Mouse (Mus musculus) layer of hippocampus, adult 9-11 months (tissue): ENCODE measurements around the gene Ube2j2.

Experiments used
- DNase-seq: peaks from one replicate; pipeline ENCODE4 v3.0.0; 2022

Ube2j2 gene

GRCm38 (mm10) chr4:155964396-155964795 is 20.8 kb downstream of the Ube2j2 start:
- no peak for DNase-seq

GRCm38 (mm10) chr4:155969043-155969653 is 25.5 kb downstream of the Ube2j2 start:
- no peak for DNase-seq

GRCm38 (mm10) chr4:155970286-155970685 is 26.7 kb downstream of the Ube2j2 start:
- DNase-seq = no peak

GRCm38 (mm10) chr4:155972651-155973050 is 29.0 kb downstream of the Ube2j2 start:
- no peak for DNase-seq

- no peak for DNase-seq
Measured at GRCm38 (mm10) chr4:155973239-155973638, 29.6 kb downstream of the Ube2j2 start.

GRCm38 (mm10) chr4:155981436-155982082 is 37.9 kb downstream of the Ube2j2 start:
- no peak for DNase-seq

GRCm38 (mm10) chr4:155983788-155984187 is 40.2 kb downstream of the Ube2j2 start:
- DNase-seq = no peak

GRCm38 (mm10) chr4:155991211-155991907 is 47.7 kb downstream of the Ube2j2 start:
- peak; percentile 11 for DNase-seq

GRCm38 (mm10) chr4:155991908-155992230 is 48.2 kb downstream of the Ube2j2 start:
- DNase-seq = peak; percentile 61

GRCm38 (mm10) chr4:155992241-155992905 is 48.7 kb downstream of the Ube2j2 start, which contains the start of the genes B3galt6 and Sdf4:
TSS of gene B3galt6 (minus strand) at chr4:155992649.
TSS of gene Sdf4 (plus strand) at chr4:155992872.
- peak; percentile 89 for DNase-seq

- DNase-seq = peak; percentile 96
Measured at GRCm38 (mm10) chr4:155992906-155993547, 49.4 kb downstream of the Ube2j2 start.

- no peak for DNase-seq
Measured at GRCm38 (mm10) chr4:155993606-155994005, 50.0 kb downstream of the Ube2j2 start.

GRCm38 (mm10) chr4:156004109-156004508 is 60.5 kb downstream of the Ube2j2 start:
- DNase-seq = no peak

- DNase-seq = no peak
Measured at GRCm38 (mm10) chr4:156008369-156008768, 64.7 kb downstream of the Ube2j2 start.
